Mouse (Mus musculus): ENCODE measurements around the gene Syt14. TPM values are rescaled to one million over a fixed set of nuclear protein-coding genes. Genes with fewer than 3 reads are reported as not detected.

Syt14 gene
- total RNA-seq, 2 experiments from 2014 or later: 0.12 to 0.15 TPM

DNA sequence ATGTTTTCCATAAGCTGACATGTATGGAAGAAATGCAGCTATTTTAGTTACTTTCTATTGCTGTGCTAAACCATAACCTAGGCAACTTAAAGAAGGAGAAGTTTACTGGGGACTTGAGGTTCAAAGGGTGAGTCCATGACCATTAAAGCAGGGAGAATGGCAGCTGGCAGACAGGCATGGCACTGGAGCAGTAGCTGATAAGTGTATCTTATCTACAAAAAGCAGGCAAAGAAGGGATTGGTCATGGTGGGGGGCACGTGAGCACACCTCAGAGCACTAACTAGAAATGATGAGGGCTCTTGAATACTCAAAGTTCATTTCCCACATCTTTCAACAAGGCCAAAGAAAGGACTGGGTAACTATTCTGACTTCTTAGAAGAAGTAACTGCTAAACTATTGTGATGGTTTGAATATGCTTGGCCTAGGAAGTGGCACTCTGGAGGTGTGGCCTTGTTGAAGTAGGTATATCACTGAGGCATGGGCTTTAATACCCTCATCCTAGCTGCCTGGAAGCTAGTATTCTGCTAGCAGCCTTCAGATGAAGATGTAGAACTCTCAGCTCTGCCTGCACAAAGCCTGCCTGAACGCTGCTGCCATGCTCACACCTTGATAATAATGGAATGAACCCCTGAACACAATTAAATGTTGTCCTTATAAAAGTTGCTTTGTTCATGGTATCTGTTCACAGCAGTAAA is 41.2 kb downstream of the Syt14 start:
- no peak for DNase-seq
- intact Hi-C loops (cut with DNase I): no loop called here

DNA sequence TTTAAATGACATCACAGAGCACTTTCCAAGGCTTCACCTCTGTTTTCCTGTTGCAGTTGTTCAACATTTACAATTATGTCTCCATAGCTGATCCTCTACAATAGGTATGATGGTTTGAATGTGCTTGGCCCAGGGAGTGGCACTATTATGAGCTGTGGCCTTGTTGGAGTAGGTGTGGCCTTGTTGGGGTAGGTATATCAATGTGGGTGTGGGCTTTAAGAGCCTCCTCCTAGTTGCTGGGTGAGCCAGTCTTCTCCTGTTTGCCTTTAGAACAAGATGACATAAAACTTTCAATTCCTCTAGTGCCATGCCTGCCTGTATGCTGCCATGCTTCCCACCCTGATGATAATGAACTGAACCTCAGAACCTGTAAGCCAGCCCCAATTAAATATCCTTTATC is 42.1 kb downstream of the Syt14 start:
- intact Hi-C loops (cut with DNase I): no loop called here
- DNase-seq: no peak

DNA sequence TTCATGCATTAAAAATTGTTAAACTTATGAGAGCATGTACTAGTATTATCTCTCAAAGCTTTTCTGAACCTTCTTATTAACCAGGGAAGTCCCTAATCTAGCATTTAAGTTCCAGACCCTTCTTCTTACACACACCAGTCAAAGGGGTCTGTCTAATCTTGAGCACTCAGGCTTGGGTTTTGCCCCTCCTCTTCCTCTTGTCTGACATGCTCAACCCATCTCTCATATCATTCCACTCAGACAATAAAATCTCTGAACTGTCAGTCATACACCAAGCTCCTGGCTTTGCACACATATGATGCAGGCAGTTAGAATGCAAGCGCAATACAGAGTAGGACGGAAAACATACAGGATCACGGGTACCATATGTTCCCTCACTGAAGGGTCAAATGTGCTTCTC is 48.4 kb downstream of the Syt14 start:
- no peak for DNase-seq
- intact Hi-C loops (cut with DNase I): no loop called here

DNA sequence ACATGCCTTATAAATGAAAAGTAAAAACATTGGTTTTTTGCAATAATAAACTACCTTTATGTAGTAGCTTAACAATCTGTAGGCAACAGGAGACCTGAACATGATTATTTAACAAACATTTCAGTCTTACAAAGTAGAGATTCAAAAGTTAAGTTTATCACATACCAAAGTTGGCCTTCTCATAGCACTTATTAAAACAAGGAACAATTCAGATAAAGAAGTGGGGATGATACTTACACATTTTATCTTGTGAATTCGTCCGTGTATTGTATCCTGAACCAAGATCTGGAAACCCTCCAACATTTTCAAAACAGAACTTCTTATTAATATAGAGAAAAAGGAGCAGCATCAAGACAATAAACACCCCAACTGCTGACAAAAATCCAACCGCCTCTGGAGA is 49.1 kb downstream of the Syt14 start:
- intact Hi-C loops (cut with DNase I): no loop called here
- no peak for DNase-seq

DNA sequence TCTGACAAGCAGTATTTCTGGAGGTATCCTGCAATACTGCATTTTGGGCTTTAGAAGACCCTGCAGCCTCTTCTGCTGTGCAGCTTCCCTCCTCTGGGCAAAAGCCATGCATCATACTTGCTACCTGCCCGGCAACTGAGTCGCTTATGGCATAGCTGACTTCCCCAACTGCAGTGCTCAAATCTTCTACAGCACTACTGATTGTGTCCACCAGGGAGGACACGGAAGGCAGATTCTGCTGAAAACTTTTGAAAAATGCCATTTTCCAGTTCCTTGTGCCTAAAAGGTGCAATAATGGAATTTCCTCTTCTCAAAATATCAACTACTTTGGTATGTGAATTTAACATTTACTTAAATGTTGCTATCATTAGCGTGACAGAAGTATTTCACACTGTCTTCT is 51.2 kb downstream of the Syt14 start:
- DNase-seq: no peak
- intact Hi-C loops (cut with DNase I): no loop called here

DNA sequence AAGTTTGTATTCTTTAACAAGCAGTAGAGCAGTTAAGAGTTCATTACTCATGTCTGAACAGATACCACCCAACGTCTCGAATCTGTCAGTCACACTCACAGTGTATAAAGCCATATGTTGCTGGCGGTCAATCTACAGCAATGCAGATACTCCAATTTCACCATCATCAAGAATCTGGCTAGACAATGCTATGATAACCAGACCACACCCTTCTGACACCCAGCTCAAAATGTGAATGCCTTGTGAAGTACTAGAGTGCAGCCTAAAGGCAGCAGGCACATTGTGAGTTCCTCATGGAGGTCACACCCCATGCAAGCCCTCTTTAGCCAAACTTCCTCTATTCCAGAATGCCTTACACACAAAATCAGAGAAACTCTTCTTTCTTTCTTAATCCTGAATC is 53.9 kb downstream of the Syt14 start:
- intact Hi-C loops (cut with DNase I): no loop called here
- no peak for DNase-seq

DNA sequence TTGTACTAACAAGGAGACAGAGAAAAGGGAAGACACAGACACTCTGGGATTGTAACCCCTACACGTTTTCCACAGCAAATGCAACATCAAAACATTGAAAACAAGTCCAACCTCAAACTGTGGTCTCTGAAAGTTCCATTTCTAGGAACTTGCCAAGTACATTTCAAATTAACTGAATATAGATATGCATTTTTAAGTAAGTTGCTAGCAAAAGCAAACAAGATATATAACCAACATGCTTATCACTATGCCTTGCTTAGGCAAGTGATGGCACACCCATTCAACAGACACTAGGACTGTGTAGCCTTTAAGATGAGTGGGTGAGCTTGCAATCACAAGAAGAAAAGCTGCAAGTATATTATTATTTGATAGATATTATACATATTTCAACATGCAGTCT is 54.5 kb downstream of the Syt14 start:
- intact Hi-C loops (cut with DNase I): no loop called here
- no peak for DNase-seq

DNA sequence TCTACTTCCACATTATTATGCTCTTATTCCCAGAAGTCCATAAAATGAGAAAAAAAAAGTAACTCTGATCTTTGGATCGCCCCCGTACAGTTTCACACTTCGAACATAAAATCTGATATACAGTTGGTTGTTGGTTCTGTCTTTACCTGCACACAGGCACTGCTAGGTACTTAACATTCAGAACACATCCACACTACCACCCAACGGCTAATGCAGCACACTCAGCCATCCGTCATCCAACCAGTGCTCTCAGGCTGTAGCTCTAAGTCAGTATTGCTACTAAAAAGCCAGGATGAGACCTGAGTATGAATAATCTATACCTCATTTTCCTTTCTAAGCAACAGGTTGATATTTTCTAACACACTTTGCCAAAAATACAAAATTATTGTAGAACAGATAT is 73.3 kb downstream of the Syt14 start:
- intact Hi-C loops (cut with DNase I): no loop called here
- no peak for DNase-seq

DNA sequence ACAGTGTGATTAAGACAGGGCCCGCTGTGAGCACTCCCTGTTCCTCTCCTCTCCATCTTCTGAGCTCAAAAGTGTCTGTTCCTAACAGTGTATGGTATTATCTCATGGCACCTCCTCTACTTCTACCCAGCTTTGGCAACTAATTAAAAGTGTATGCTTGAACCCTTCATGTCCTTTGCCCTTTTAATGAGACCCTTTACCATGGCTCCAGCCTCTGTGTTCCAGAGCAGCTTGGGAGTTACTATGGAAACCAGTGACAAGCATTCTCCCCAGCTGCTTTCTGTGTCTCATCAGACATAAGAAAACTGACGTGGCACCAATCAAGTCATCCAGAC is 87.8 kb downstream of the Syt14 start:
- DNase-seq: no peak
- intact Hi-C loops (cut with DNase I): no loop called here

DNA sequence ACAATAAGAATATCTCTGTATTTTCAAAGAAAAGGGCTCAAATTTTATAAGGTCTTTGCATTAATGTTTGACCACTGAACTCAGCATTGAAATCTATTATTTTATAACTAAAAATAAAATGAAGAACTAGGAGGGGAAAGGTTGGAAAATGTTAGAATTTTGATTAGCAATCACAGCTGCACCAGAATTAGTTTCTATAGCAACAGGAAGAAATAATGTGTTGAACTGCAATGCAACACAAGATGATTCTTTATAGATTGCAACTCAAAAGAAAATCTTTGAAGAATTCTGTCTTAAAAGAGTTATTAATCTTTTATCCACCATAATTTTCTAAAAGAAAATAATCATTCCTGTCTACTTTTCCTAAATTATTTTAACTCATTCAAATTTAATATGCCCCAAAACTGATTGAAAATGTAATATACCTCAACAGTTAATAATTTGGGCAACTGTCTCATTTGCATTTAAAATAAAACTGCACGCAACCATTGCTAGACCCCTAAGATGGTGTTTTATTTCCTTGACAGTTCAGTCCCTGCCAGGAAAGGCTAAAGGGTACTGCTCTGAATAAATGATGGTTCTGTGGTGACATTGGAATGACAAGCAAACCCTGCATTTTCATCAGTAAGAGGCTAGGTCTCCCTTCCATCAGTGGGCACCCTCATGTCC is 88.3 kb downstream of the Syt14 start:
- intact Hi-C loops (cut with DNase I): no loop called here
- no peak for DNase-seq

DNA sequence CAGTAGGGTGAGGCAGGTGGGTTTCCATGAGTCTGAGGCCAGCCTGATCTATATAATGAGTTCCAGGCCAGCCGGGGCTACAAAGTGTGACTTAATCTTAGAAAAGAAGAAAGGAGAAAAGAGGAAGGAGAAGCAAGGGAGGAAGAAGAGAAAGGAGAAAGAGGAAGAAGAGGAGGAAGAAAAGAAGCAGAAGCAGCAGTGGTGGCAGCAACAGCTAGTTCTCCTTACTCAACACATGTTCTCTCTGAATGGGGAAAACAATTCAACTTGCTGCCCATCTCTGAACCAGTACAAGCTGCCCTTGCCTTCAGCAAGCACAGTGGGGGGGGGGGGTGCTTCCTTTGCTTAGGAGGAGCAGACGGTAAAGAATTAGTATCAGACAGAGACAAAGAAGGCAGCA is 96.5 kb downstream of the Syt14 start:
- DNase-seq: no peak
- intact Hi-C loops (cut with DNase I): no loop called here

DNA sequence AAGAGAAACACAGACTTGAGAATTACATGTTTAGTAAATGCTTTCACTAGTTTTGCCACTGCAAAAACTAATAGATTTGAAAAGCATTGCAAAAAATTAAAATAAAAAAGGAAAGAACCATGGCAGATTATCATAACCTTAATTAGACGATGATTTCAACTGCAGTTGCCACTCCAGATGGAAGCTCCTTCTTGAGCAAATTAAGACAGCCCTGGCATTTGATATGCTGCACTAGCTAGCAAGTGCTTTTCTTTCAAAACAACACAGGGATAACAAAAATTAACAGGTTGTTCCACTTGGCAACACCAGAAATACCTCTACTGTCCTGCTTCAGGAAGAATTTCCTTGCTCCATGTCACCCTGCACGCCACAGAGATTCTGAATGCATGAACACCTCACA is 97.6 kb downstream of the Syt14 start:
- intact Hi-C loops (cut with DNase I): no loop called here
- no peak for DNase-seq

DNA sequence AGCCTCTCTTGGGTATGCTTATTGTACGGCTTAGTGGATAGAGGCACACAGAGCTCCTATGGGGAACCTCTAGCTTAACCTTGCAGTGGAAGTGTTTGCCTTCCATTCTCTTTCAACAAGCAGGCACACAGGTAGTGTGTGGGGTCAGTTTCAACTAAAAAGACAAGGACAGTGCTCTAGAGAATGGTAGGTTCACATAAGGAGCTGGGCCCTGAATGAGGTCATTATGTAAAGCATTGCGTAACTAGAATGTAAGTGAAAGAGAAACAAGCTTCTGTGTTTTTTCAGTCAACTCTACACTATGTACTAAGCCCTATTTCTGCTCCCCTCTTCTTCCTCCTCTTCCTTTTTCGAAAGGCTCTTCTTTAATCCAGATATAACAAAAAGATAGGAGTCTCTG is 103.8 kb downstream of the Syt14 start:
- intact Hi-C loops (cut with DNase I): no loop called here
- DNase-seq: no peak

DNA sequence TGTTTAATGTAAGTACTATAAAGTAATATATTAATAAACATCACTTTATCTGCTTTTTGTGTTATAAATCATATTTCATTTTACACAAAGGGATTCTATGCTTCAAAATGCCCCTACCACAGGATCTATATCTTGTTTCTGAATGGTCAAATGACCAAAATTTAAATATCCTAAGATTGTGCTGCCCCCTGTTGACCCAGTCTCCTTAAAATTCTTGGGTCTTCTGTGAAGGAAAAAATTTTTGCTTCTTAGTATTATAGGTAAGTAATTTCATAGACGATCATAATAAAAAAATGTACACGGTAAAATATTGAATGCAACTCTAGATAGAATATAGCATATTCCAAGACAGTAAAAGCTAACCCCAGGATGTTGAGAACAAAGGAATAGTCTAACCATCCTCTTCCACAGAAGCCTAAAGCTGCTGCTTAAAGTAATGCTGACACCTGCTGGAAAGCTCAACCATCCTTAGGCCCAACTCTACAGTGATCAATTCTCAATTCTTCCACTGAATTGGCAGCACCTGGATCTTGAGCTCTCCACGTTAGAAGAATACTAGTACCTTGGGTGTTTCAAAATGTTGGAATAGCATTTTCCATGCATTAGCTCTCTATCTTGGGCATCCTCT is 123.4 kb downstream of the Syt14 start:
- peak; percentile 23 to 58 for DNase-seq
- intact Hi-C loops (cut with DNase I): loop anchor here (1.0 kb wide), 2 partner anchors 128 to 185 kb away; no protein-coding TSS in a partner anchor

DNA sequence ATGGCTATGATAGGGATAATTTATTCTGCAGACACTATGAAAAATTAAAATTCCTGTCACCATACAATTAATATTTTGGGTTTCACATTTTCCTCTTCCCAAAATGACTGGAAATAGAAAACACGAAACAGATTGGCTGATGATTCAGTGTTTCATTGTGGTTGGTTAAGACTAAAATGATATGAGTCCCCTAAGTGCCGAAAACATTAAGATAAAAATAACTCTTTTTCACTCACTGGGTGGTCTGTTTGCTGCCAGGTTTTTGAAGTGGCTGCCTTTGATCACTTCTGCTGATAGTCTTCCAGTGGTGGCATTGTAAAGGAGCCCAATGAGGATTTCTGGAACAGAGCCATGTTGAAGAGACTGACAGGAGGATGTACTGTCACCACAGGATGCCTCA is 134.1 kb downstream of the Syt14 start:
- no peak for DNase-seq
- intact Hi-C loops (cut with DNase I): loop anchor here (10.0 kb wide), 1 partner anchor 707 kb away; the partner anchor contains the start of gene Kcnh1

DNA sequence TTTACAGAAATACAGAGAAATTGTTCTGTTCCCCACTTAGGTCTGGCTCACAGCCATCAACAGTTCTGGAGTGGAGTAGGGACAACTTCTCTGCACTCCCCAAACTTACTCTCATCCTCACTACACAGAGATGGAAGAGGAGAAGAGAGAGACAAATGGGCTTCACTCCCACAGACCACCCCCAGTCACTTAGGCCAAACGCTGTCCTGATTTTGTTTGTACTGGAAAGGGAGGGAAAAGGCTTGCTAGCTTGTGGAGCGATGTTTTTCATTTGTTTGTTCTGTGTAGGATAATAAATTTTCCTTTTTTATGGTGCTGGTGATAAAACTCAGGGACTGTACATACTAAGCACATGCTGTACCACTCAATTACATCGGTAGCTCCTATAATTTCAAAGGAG is 134.7 kb downstream of the Syt14 start:
- intact Hi-C loops (cut with DNase I): loop anchor here (10.0 kb wide), 1 partner anchor 706 kb away; the partner anchor contains the start of gene Kcnh1
- DNase-seq: no peak

DNA sequence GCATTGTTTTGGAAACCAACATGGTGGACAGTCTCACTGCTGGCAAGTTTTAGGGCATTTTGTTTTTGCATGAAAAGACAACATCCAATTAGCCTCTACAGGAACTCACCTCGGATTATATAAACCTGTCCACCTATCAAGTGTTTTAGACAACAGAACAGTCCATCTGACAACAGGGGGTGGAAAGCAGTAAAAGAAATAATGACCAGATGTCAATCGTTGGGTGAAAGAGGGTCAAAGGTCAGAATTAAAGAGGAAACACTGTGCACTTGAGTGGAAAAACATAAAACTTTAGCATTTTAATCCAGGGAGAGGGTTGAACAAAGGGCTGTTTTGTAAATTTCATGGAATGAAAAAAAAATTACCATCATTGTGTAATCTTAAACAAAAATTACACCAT is 136.8 kb downstream of the Syt14 start:
- DNase-seq: no peak
- intact Hi-C loops (cut with DNase I): no loop called here

DNA sequence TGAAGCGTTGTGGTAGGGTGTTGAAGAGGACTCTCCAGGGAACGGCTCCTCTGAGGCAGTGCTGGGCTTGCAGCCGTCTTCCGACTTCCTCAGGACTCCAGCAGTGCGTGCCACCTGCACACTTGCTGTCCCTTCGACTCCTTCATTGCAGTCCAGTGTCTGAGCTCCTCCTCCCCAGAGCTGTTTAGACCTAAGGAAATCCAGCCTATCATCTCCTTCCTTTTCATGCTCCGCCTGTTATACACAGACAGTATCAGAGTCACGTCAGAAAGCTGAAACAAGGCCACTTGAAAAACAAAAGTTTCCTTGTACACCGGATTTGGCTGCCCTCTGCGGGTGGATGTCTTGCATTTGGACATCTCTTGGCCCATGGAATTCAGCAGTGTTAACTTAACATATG is 138.4 kb downstream of the Syt14 start:
- DNase-seq: peak; percentile 45 to 58
- intact Hi-C loops (cut with DNase I): loop anchor here (1.0 to 2.0 kb wide), 2 partner anchors 112 to 170 kb away; no protein-coding TSS in a partner anchor

DNA sequence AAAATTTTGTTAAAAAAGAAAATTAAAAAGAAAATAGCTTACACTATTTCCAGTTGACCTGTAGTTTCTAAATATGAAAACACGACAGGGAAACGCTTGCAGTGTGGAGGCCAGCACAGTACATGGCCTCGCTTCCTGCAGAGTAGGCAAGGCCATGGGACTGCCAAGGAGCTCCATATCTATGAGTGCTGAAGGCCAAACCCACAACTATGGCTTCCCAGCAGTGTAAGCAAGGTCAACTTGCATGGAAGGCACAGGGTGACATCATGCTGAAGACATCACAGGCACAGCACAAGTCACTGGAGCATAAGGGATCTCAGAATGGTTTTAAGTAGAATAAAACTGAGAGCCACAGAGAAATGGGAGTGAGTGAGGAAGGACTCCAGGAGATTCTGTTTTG is 139.5 kb downstream of the Syt14 start:
- DNase-seq: no peak
- intact Hi-C loops (cut with DNase I): loop anchor here (2.0 kb wide), 1 partner anchor 111 kb away; no protein-coding TSS in a partner anchor

DNA sequence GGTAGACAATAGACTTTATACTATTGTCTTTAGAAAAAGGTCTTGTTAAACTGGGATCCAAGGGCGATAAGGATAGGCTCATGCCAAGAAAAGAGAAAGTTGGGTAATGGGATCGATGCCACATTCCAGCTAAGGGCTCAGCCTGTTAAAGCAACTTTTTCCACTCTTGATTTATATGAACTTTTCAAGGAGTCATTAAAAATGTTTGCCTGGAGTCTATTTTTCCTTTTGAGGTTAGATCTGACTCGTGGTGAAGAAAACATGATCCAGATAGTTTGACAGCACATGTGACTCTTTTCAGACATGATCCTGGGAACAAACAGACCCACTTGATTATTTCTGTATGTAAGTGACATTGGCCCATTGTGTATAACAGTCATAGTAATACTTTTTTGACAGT is 144.9 kb downstream of the Syt14 start:
- DNase-seq: no peak
- intact Hi-C loops (cut with DNase I): no loop called here

DNA sequence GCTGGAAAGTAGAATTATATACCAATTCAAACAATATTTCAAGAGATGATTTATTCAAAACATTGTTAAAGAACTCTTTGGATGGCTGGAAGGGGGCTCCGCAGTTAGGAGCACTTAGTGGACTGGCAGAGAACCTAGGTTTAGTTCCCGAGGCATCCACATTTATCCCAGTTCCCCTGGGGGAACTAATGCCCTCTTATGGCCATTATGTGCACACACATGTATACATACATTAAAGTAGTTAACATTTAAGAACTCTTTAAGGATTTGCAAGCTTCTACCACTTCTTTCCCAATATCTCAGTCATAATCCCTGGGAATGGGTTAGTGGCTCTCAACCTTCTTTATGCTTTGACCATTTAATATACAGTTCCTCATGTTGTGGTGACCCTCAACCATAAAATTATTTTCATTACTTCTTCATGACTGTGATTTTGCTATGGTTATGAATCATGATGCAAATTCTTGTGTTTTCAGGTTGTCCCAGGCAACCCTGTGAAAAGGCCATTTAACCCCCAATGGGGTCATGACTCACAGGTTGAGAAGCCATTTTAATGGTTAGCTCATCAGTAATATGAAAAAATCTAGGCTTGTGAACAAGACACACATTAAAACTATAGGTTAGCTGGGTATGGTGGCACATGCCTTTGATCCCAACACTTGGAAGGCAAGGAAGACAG is 152.8 kb downstream of the Syt14 start:
- no peak for DNase-seq
- intact Hi-C loops (cut with DNase I): loop anchor here (5.0 kb wide), 1 partner anchor 95 kb away; no protein-coding TSS in a partner anchor

Measured in heart, postnatal 10 days (tissue).